Mouse (Mus musculus) midbrain, embryonic 13.5 days (tissue): Measurements from ENCODE around the gene Mif. TPM values are rescaled to one million over a fixed set of nuclear protein-coding genes. Genes with fewer than 3 reads are reported as not detected.

Experiments
- polyA plus RNA-seq: library from polyadenylated mRNA; unstranded; fragments of >200 nt; fragmentation: Nextera tagmentation; extraction: Ambion mirVana; gene quantifications from 2 replicates; pipeline ENCODE4 v1.2.1, GENCODE M21; 2015

Mif gene
- polyA plus RNA-seq, 1 experiment from 2014 or later, result 1,364 TPM

Other genes with a start within 250 kb of the Mif start
- 2.0 and 2.3 TPM in 2 replicates for gene Susd2, start 216.2 kb downstream of the Mif start, polyA plus RNA-seq
- gene Cabin1, start 95.9 kb downstream of the Mif start, polyA plus RNA-seq, result 36.0 and 39.7 TPM in 2 replicates
- 83.7 and 87.8 TPM in 2 replicates for gene Ddt, start 86.8 kb downstream of the Mif start, polyA plus RNA-seq
- gene Gm20441, start 79.3 kb downstream of the Mif start, polyA plus RNA-seq, result not detected in 2 replicates
- gene Gstt3, start 78.8 kb downstream of the Mif start, polyA plus RNA-seq, result 0.30 and 0.61 TPM in 2 replicates
- gene Gstt1, start 61.7 kb downstream of the Mif start, polyA plus RNA-seq, result 4.8 and 5.5 TPM in 2 replicates
- gene Gstt4, start 37.7 kb downstream of the Mif start, polyA plus RNA-seq, result not detected in 2 replicates
- 5.8 and 5.9 TPM in 2 replicates for gene Gstt2, start 22.8 kb downstream of the Mif start, polyA plus RNA-seq
- 1.9 and 2.1 TPM in 2 replicates for gene Derl3, start 33.2 kb upstream of the Mif start, polyA plus RNA-seq
- 323 and 327 TPM in 2 replicates for gene Smarcb1, start 61.4 kb upstream of the Mif start, polyA plus RNA-seq
- 15.1 and 17.1 TPM in 2 replicates for gene Chchd10, start 72.9 kb upstream of the Mif start, polyA plus RNA-seq
- gene Mmp11, start 76.3 kb upstream of the Mif start, polyA plus RNA-seq, result 22.7 and 29.5 TPM in 2 replicates
- 0.35 TPM in 1 of 2 replicates, not detected in the other for gene Gm867, start 80.4 kb upstream of the Mif start, polyA plus RNA-seq
- 0.58 and 0.73 TPM in 2 replicates for gene Vpreb3, start 82.8 kb upstream of the Mif start, polyA plus RNA-seq
- 0.07 TPM in 1 of 2 replicates, not detected in the other for gene Gm5134, start 94.3 kb upstream of the Mif start, polyA plus RNA-seq
- 14.1 and 14.9 TPM in 2 replicates for gene Zfp280b, start 172.4 kb upstream of the Mif start, polyA plus RNA-seq